Mouse (Mus musculus) left cerebral cortex, adult 18-20 months (tissue): ENCODE results near the gene Vmn2r39. TPM values are rescaled to one million over a fixed set of nuclear protein-coding genes. Genes with fewer than 3 reads are reported as not detected.
"Not testable (repeated sequence)": the region's sequence is repeated elsewhere in the genome, so short reads cannot be mapped to it uniquely, and the experiment has no call there.

Experiments
- DNase-seq, 2 experiments: peaks; one replicate each; pipeline ENCODE4 v3.0.0; 2021 to 2022; ENCODE audit warnings: low spot score in 2 of 2, mixed read lengths in 1 of 2
- long read RNA-seq, 2 experiments: library from polyadenylated mRNA; stranded (forward); transcript quantifications; one replicate each; pipeline ENCODE4 v2.0.0; 2021
- total RNA-seq, 2 experiments: library from RNA; stranded (reverse); gene quantifications; 2 replicates each; pipeline ENCODE4 v1.2.3; 2021

Vmn2r39 gene
- not detected for total RNA-seq
- long read RNA-seq, experiment 1: 0 reads
- long read RNA-seq, experiment 2: 0 reads

GRCm38 (mm10) chr7:9030698-9031097 is at the start of gene Vmn2r39:
Vmn2r39 (minus strand) TSS chr7:9030798.
- not testable (repeated sequence) for DNase-seq

- not testable (repeated sequence) for DNase-seq
Measured at GRCm38 (mm10) chr7:9065353-9065752, 34.8 kb upstream of the Vmn2r39 start.

Other genes starting within 250 kb of the Vmn2r39 start
- gene Vmn2r40, start 99.4 kb downstream of the Vmn2r39 start, total RNA-seq: not detected
- gene Vmn2r38, start 67.1 kb upstream of the Vmn2r39 start, total RNA-seq: not detected
- gene Vmn2r37, start 192.9 kb upstream of the Vmn2r39 start, total RNA-seq: not detected